Mouse (Mus musculus): ENCODE results near the gene Ppfia4.

Gene Ppfia4

DNA sequence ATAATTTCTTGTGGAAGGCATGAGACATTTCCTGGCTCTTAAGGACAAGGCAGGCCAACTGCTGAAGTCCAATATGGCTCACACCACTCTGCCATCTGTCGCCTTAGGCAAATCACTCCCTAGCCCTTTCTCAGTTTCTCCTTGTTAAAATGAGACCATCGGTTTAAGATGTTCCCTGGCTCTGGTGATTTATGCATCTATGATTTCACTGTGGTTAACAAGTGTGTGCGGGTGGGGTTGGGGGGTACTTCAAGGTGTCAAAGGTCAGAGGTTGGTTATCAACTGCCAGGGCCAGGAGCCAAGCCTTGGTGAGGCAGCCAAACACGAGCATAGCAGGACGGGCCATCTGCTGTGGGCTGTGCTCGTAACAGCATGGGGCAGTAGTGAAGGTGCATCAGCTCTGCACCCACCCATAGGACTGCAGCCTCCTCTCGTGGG lies 58.2 kb downstream of the Ppfia4 start:
- in situ Hi-C loops (cut with MboI, MseI) = loop anchor here in 1 of 2 experiments (10.0 kb wide), 1 partner anchor 1200 kb away; no protein-coding TSS in a partner anchor

DNA sequence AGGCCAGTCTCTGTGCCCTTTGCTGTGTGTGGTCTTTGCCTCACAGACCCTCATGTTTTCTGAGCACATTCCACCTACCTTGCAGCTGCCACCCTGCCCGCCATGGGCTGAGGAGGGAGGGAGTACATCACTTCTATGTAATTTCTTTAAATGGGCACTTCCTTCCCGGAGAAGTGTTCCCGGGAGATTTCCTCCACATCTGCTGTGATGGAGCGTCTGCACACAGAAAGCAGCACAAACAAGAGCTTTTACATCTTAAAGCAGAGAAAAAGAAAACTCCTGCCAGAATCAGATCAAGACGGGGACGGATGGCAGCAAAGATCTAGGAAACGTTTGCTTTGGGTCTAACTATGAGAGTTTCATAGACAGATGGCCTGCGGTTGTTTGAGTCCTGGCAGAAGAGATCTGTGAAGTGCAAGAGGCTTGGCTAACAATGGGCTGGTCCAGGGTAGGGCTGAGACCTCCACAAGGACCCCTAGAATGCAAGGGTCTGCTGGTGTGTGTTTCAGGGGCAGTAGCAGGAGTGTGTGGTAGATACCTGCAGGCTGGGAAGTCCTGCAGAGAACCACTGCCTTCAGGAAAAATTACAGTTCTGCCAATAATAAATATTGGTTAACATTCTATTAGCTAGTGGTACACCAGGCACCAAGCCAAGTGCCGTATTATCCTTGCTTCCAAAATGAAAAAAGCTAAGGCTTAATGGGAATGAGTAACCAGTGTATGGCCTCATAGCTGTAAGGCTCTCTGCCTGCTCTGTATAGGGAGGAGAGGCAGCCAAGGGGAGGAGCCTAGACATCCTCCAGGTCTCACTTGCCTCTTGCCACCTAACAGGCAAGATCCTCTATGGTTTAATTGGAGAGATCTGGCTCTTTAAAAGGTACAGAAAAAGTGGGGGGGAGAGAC lies 59.0 kb downstream of the Ppfia4 start:
- in situ Hi-C loops (cut with MboI, MseI) = loop anchor here in 1 of 2 experiments (10.0 kb wide), 1 partner anchor 1201 kb away; no protein-coding TSS in a partner anchor

DNA sequence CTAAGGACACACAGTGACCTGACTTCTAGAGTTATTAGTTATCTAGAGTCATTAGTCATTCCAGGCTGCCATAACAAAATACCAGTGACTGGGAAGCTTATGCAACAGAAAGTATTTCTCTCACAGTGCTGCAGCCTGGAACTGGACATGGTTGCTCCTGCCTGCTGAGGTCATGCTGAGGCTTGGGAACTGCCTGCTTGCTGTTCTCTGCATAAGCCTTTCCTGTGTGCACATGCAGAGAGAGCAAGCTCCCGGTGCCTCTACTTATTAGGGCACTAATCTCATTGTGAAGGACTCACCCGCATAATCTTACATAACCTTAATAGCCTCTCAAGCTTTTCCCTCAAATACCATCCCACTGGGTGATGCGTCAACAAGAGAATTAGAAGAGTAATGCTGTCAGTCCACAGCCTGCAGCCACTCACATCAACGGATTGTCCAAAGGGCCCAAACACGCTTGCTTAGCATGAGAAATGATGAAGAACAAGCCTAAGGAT lies 59.9 kb downstream of the Ppfia4 start:
- in situ Hi-C loops (cut with MboI, MseI) = loop anchor here in 1 of 2 experiments (10.0 kb wide), 1 partner anchor 1202 kb away; no protein-coding TSS in a partner anchor

DNA sequence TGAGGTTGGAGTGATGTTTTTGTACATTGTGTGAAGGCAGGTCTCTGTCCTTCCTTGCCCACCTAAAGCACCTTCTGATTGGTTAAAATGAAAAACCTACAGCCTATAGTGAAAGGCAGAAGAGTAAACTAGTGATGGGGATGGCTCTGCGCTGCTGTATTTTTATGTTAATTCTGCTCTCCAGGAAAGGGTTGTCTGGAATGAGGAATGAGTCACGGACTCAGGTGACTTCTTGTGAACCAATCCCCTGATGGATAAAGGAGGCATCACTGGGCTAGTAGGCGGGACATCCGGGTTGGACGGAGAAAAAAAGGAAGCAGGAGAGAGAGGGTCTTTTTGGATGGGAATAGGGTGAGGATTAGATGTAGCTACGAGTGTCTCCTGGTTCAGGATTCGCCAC lies 62.7 kb downstream of the Ppfia4 start:
- in situ Hi-C loops (cut with MboI, MseI) = loop anchor here in 1 of 2 experiments (10.0 kb wide), 1 partner anchor 1205 kb away; no protein-coding TSS in a partner anchor

DNA sequence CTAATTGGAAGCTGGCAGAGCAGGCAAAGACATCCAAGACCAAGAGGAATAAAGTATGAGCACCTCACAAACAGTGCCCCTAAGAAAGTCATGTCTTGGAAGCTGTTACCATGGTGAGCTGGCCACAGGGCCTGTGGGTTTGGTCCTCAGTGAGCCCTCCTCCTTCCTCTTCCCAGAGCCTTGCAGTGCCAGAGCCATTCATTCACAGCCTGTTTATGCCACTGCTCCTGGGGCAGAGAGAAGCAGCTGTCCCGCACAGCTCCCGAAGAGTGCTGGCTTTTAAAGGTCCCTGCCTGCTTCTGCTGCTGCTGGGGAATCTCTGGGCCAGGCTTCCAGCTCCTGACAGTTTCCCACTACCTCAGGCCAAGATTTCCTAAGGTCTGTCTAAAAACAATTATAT lies 66.9 kb downstream of the Ppfia4 start:
- in situ Hi-C loops (cut with MboI, MseI) = no loop called here

DNA sequence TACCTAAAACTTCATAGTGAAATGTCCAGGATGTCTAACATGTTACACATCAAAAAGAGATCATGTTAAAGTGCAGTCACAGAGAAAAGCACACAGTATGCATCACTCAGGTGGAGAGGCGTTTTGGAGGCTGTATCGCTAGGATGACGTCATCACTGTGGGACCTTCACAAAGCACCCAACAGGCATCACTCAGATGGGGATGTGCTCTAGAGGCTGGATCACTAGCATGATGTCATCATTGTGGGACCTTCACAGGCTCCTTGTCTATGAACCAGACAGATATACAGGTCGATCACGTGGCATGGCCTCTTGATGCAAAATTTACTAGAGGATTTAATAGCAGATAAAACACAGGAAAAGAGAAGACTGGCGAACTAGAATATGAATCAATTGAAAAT lies 68.4 kb downstream of the Ppfia4 start:
- in situ Hi-C loops (cut with MboI, MseI) = no loop called here

DNA sequence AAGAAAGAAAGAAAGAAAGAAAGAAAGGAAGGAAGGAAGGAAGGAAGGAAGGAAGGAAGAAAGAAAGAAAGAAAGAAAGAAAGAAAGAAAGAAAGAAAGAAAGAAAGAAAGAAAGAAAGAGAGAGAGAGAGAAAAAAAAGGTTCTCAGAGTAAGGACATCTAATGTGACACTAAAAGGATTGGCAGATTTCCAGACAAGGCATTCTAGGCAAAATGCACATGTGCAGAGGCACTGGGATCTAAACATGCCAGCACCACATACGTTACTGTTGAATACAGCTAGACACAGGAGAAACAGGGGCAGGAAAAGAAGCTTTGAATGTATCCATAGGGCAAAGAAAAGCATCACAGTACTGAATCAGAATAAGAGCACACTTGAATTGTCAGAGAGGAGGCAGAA lies 83.0 kb downstream of the Ppfia4 start:
- in situ Hi-C loops (cut with MboI, MseI) = loop anchor here (5.0 kb wide), 1 partner anchor 97 kb away; no protein-coding TSS in a partner anchor

All from T-helper 17 cell (primary cell).